Mouse (Mus musculus): ENCODE results near the gene Acbd5.

- TF ChIP-seq CTCF (IDR thresholded peaks at IDR 0.05) (no peak), EP300 (IDR thresholded peaks at IDR 0.05) (no peak)
These were observed 29.1 kb downstream of the Acbd5 start for GRCm38 (mm10) chr2:23097028-23097427.
